Mouse (Mus musculus) left cerebral cortex, postnatal 36 days (tissue): ENCODE measurements around the gene Ccdc152. TPM values are rescaled to one million over a fixed set of nuclear protein-coding genes. Genes with fewer than 3 reads are reported as not detected.
"Not testable (repeated sequence)": the region's sequence is repeated elsewhere in the genome, so short reads cannot be mapped to it uniquely, and the experiment has no call there.

Experiments used
- DNase-seq, 2 experiments: peaks; one replicate each; pipeline ENCODE4 v3.0.0; 2021 to 2022; ENCODE audit warnings: low spot score in 2 of 2, mixed read lengths in 1 of 2
- intact Hi-C: fragments of 180-260 bp; cut with DNase I; formaldehyde crosslinking; loops from one replicate; pipeline ENCODE4 v1.15.1; 2025
- total RNA-seq, 2 experiments: library from RNA; stranded (reverse); gene quantifications; 2 replicates each; pipeline ENCODE4 v1.2.3; 2021

The Ccdc152 gene
- total RNA-seq, 2 experiments from 2014 or later: not detected

GRCm38 (mm10) chr15:3281737-3282136, 21.6 kb downstream of the Ccdc152 start:
- no peak for DNase-seq
- intact Hi-C loops: no loop called here

- no peak for DNase-seq
- intact Hi-C loops: no loop called here
These were observed 22.1 kb downstream of the Ccdc152 start for GRCm38 (mm10) chr15:3281216-3281615.

- intact Hi-C loops: no loop called here
- DNase-seq: no peak
These were observed 24.1 kb downstream of the Ccdc152 start for GRCm38 (mm10) chr15:3279242-3279641.

GRCm38 (mm10) chr15:3277391-3277790, 25.9 kb downstream of the Ccdc152 start:
- intact Hi-C loops: no loop called here
- no peak for DNase-seq

- DNase-seq: no peak
- intact Hi-C loops: loop anchor here (5.0 kb wide), 1 partner anchor 46 kb away; no protein-coding TSS in a partner anchor
These were observed 30.1 kb downstream of the Ccdc152 start for GRCm38 (mm10) chr15:3273191-3273590.

- no peak for DNase-seq
- intact Hi-C loops: loop anchor here (5.0 kb wide), 1 partner anchor 44 kb away; no protein-coding TSS in a partner anchor
These were observed 32.1 kb downstream of the Ccdc152 start for GRCm38 (mm10) chr15:3271216-3271615.

- intact Hi-C loops: loop anchor here (5.0 kb wide), 1 partner anchor 43 kb away; no protein-coding TSS in a partner anchor
- DNase-seq: peak; percentile 26 to 57
These were observed 32.7 kb downstream of the Ccdc152 start for GRCm38 (mm10) chr15:3270646-3271077.

GRCm38 (mm10) chr15:3269996-3270645, 33.2 kb downstream of the Ccdc152 start:
- no peak for DNase-seq
- intact Hi-C loops: loop anchor here (5.0 kb wide), 1 partner anchor 43 kb away; no protein-coding TSS in a partner anchor

GRCm38 (mm10) chr15:3269496-3269895, 33.8 kb downstream of the Ccdc152 start:
- no peak for DNase-seq
- intact Hi-C loops: no loop called here

- DNase-seq: no peak
- intact Hi-C loops: no loop called here
These were observed 35.1 kb downstream of the Ccdc152 start, which contains the start of gene Selenop for GRCm38 (mm10) chr15:3268247-3268646. Gene Selenop, plus strand, starts transcription at chr15:3268547.

GRCm38 (mm10) chr15:3264828-3265227, 38.5 kb downstream of the Ccdc152 start:
- intact Hi-C loops: no loop called here
- DNase-seq: no peak

GRCm38 (mm10) chr15:3264293-3264692, 39.0 kb downstream of the Ccdc152 start:
- DNase-seq: no peak
- intact Hi-C loops: no loop called here

GRCm38 (mm10) chr15:3262883-3263282, 40.4 kb downstream of the Ccdc152 start:
- no peak for DNase-seq
- intact Hi-C loops: no loop called here

- DNase-seq: no peak
- intact Hi-C loops: no loop called here
These were observed 43.0 kb downstream of the Ccdc152 start for GRCm38 (mm10) chr15:3260309-3260708.

GRCm38 (mm10) chr15:3259025-3259424, 44.3 kb downstream of the Ccdc152 start:
- intact Hi-C loops: no loop called here
- no peak for DNase-seq

GRCm38 (mm10) chr15:3251718-3252067, 51.6 kb downstream of the Ccdc152 start:
- DNase-seq: no peak
- intact Hi-C loops: no loop called here

GRCm38 (mm10) chr15:3251031-3251717, 52.2 kb downstream of the Ccdc152 start:
- DNase-seq: no peak
- intact Hi-C loops: no loop called here

- intact Hi-C loops: no loop called here
These were observed 52.7 kb downstream of the Ccdc152 start for GRCm38 (mm10) chr15:3250620-3251019.

GRCm38 (mm10) chr15:3245036-3245435, 58.3 kb downstream of the Ccdc152 start:
- intact Hi-C loops, DNase-seq: not testable (repeated sequence)

More at GRCm38 (mm10) chr15:3250620-3251019, 52.7 kb downstream of the Ccdc152 start:
- DNase-seq: no peak

GRCm38 (mm10) chr15:3237963-3238362, 65.4 kb downstream of the Ccdc152 start:
- peak in 1 of 2 experiments; percentile 6 for DNase-seq
- intact Hi-C loops: no loop called here

GRCm38 (mm10) chr15:3236338-3236737, 67.0 kb downstream of the Ccdc152 start:
- no peak for DNase-seq
- intact Hi-C loops: no loop called here
